In genomic region chr2:126932897-126933641, GRCm38 (mm10) we compare ENCODE assay signal across 8 mouse cellular contexts. TPM values are rescaled to one million over a fixed set of nuclear protein-coding genes. Genes with fewer than 3 reads are reported as not detected.
DNase-seq lines count a peak whose midpoint lies in the region; ATAC-seq lines count a peak whose summit lies in the region.

Gene Sppl2a (minus strand): TSS chr2:126933235.

- H3K4me3 ChIP-seq in hindbrain, embryonic 11.5 days (ENCODE audit: low read depth, low read length), result peak within 1 kb of the TSS; percentile 60

- peak; percentile 94 for DNase-seq in Muller cell, postnatal 12 days (ENCODE audit: inconsistent ontology term)
- peak; percentile 95 for DNase-seq in cerebellum, adult 9-11 months
- peak; percentile 76 to 89 for DNase-seq in frontal cortex, adult 2 months (ENCODE audit: extremely low spot score in 1 of 2, low spot score in 1 of 2)
- DNase-seq in hindbrain, embryonic 11.5 days (ENCODE audit: low spot score), result peak; percentile 90
- DNase-seq in layer of hippocampus, postnatal 10 days (ENCODE audit: low spot score in 2 of 2), result peak; percentile 86 to 89
- DNase-seq in lung, postnatal 10 days, result peak; percentile 94
- DNase-seq in ovary, postnatal 36 days (ENCODE audit: low spot score), result peak; percentile 88
- peak; percentile 85 for DNase-seq in thymus, postnatal 25 days

- ATAC-seq in hindbrain, embryonic 11.5 days (ENCODE audit: low FRiP score), result peak; percentile 100

- H3K9me3 ChIP-seq in hindbrain, embryonic 11.5 days (ENCODE audit: control insufficient read depth, low read length), result no peaks in the 10 kb centered on the region

- H3K4me1 ChIP-seq in hindbrain, embryonic 11.5 days (replicated peaks; ENCODE audit: control insufficient read depth, insufficient read depth, low read length), result no peaks in the 10 kb centered on the region

- peak within 1 kb of the TSS; percentile 87 for H3K9ac ChIP-seq in hindbrain, embryonic 11.5 days (ENCODE audit: low read depth, low read length)

- H3K27me3 ChIP-seq in hindbrain, embryonic 11.5 days (ENCODE audit: control insufficient read depth, insufficient read depth, low read length), result no peaks in the 10 kb centered on the region

- under 1% methylated on average over 29 of the region's 35 CpGs for WGBS in hindbrain, embryonic 11.5 days

- H3K27ac ChIP-seq in hindbrain, embryonic 11.5 days (ENCODE audit: low read depth, low read length), result peak within 1 kb of the TSS; percentile 94

- H3K36me3 ChIP-seq in hindbrain, embryonic 11.5 days (ENCODE audit: control insufficient read depth, insufficient read depth, low read length), result no peaks in the 10 kb centered on the region

- H3K4me2 ChIP-seq in hindbrain, embryonic 11.5 days (replicated peaks; ENCODE audit: low read depth, low read length), result peak within 1 kb of the TSS; percentile 63

RNA-seq across cellular contexts. Expression of gene Sppl2a, which starts in this region (rescaled TPM):
- polyA plus RNA-seq in frontal cortex, adult 2 months (2012; rRNA removed), result 20.8 and 25.0 TPM in 2 replicates
- polyA plus RNA-seq in hindbrain, embryonic 11.5 days (2014; fragmentation: Nextera tagmentation; extraction: Ambion mirVana), result 34.7 and 35.5 TPM in 2 replicates
- total RNA-seq in layer of hippocampus, postnatal 10 days (2021), result 10 to 100 TPM; 29.3 to 29.5 TPM

Comparison
In these comparisons a context has a peak if more than half of its experiments do, and no peak if none do; other contexts are left out.
1. Peak in every context shown above with its lines: DNase-seq, ATAC-seq, H3K4me3 ChIP-seq and H3K27ac ChIP-seq.